In genomic region chr10:77252790-77253189, GRCm38 (mm10) we compare ENCODE assay signal across 8 mouse cellular contexts. TPM values are rescaled to one million over a fixed set of nuclear protein-coding genes. Genes with fewer than 3 reads are reported as not detected.
A peak's percentile ranks its signal among the peaks of the same experiment; 100 is the strongest.
DNase-seq lines count a peak whose midpoint lies in the region; ATAC-seq lines count a peak whose summit lies in the region.

No protein-coding gene starts in this region.

- peak; percentile 53 for ATAC-seq in hindbrain, embryonic 14.5 days (ENCODE audit: low FRiP score)

- no peak overlapping the region for H3K4me3 ChIP-seq in hindbrain, embryonic 14.5 days (replicated peaks; ENCODE audit: low read length)

- H3K4me2 ChIP-seq in hindbrain, embryonic 14.5 days (replicated peaks): no peak overlapping the region

- no peak overlapping the region for H3K27ac ChIP-seq in hindbrain, embryonic 14.5 days

- 0 out of 2 replicates have a peak, but pooled peaks cover 11% of the 10 kb centered on the region for H3K4me1 ChIP-seq in hindbrain, embryonic 14.5 days (replicated peaks; ENCODE audit: control insufficient read depth, insufficient read depth, low read length)

- WGBS in hindbrain, embryonic 14.5 days: under 1% methylated on average over 4 of the region's 4 CpGs

- DNase-seq in R1 (ENCODE audit: low read depth, low spot score): peak; percentile 90
- DNase-seq in cerebellum, adult 9-11 months: peak; percentile 82
- DNase-seq in frontal cortex, postnatal 14 days (ENCODE audit: low spot score in 2 of 2): peak; percentile 70 to 84
- DNase-seq in hindbrain, embryonic 14.5 days (ENCODE audit: low spot score): peak; percentile 93
- DNase-seq in layer of hippocampus, postnatal 25 days (ENCODE audit: extremely low spot score in 1 of 2, low spot score in 1 of 2): peak; percentile 71 to 85
- peak; percentile 78 for DNase-seq in lung, postnatal 25 days (ENCODE audit: low spot score)
- DNase-seq in retina, postnatal 1 day: peak; percentile 91
- peak; percentile 77 for DNase-seq in thymus, postnatal 4 days

- no peaks in the 10 kb centered on the region for H3K27me3 ChIP-seq in hindbrain, embryonic 14.5 days (ENCODE audit: control insufficient read depth, insufficient read depth, low read length)

- H3K36me3 ChIP-seq in hindbrain, embryonic 14.5 days (replicated peaks; ENCODE audit: control insufficient read depth, insufficient read depth): no peaks in the 10 kb centered on the region

- H3K9me3 ChIP-seq in hindbrain, embryonic 14.5 days (ENCODE audit: control insufficient read depth, low read length): no peaks in the 10 kb centered on the region

- no peak overlapping the region for H3K9ac ChIP-seq in hindbrain, embryonic 14.5 days

RNA-seq across cellular contexts. Expression of gene Pofut2, which starts 6.2 kb away (rescaled TPM):
- 53.2 and 53.3 TPM in 2 replicates for polyA plus RNA-seq in hindbrain, embryonic 14.5 days (2014; fragmentation: Nextera tagmentation; extraction: Ambion mirVana)
- 10 to 100 TPM; 29.9 to 31.9 TPM for total RNA-seq in layer of hippocampus, postnatal 25 days (2021)
